ENCODE assay signal across 9 mouse cellular contexts in genomic region chr8:121952800-121953199, GRCm38 (mm10). TPM values are rescaled to one million over a fixed set of nuclear protein-coding genes. Genes with fewer than 3 reads are reported as not detected.
DNase-seq lines count a peak whose midpoint lies in the region; ATAC-seq and TF ChIP-seq lines count a peak whose summit lies in the region.
"Had no signal": no experiment of that assay in that cellular context is flagged by ENCODE, and none has a peak within 500 bp of the region (broad histone marks: within the 10 kb centered on the region; RNA-seq: fewer than 3 reads in every experiment).

No protein-coding gene starts in this region.

- no peak overlapping the region; the same call in 1 of the 2 replicates for H3K9ac ChIP-seq in hindbrain, embryonic 12.5 days
- H3K9ac ChIP-seq in hindbrain, embryonic 11.5 days (ENCODE audit: low read depth, low read length): no peak overlapping the region
- H3K9ac ChIP-seq in embryonic facial prominence, embryonic 12.5 days: no peak overlapping the region
- peak overlapping the region; percentile 31; the same call in 1 of the 2 replicates for H3K9ac ChIP-seq in hindbrain, postnatal 0 days (replicated peaks; ENCODE audit: low read length)
- 0 out of 2 replicates have a peak overlapping the region, but pooled peaks have one; percentile 14 for H3K9ac ChIP-seq in liver, embryonic 16.5 days (ENCODE audit: low read depth, low read length)

- no peak for DNase-seq in hindbrain, embryonic 11.5 days (ENCODE audit: low spot score)
- DNase-seq in hindbrain, postnatal 0 days (ENCODE audit: low spot score): no peak
- no peak for DNase-seq in left cerebral cortex, adult 8-10 months (ENCODE audit: low spot score in 2 of 2)
- DNase-seq in urinary bladder, postnatal 14 days (ENCODE audit: low spot score): no peak
- DNase-seq in layer of hippocampus, postnatal 10 days (ENCODE audit: low spot score in 2 of 2): no peak
- DNase-seq: thymus, postnatal 4 days had no signal

- WGBS in hindbrain, embryonic 12.5 days: 85% methylated on average over 7 of the region's 7 CpGs
- WGBS in hindbrain, embryonic 11.5 days: 96% methylated on average over 7 of the region's 7 CpGs
- 92% methylated on average over 7 of the region's 7 CpGs for WGBS in embryonic facial prominence, embryonic 12.5 days
- WGBS in hindbrain, postnatal 0 days: 85% methylated on average over 7 of the region's 7 CpGs
- 74% methylated on average over 7 of the region's 7 CpGs for WGBS in liver, embryonic 16.5 days (ENCODE audit: insufficient replicate concordance)

- no peaks in the 10 kb centered on the region for H3K9me3 ChIP-seq in hindbrain, embryonic 12.5 days (replicated peaks)
- H3K9me3 ChIP-seq in hindbrain, embryonic 11.5 days (ENCODE audit: control insufficient read depth, low read length): no peaks in the 10 kb centered on the region
- H3K9me3 ChIP-seq in embryonic facial prominence, embryonic 12.5 days: no peaks in the 10 kb centered on the region
- H3K9me3 ChIP-seq in hindbrain, postnatal 0 days (ENCODE audit: low read length): no peaks in the 10 kb centered on the region
- H3K9me3 ChIP-seq in liver, embryonic 16.5 days (replicated peaks; ENCODE audit: control insufficient read depth, low read length): no peaks in the 10 kb centered on the region

- H3K27me3 ChIP-seq in hindbrain, embryonic 12.5 days: no peaks in the 10 kb centered on the region
- H3K27me3 ChIP-seq in hindbrain, embryonic 11.5 days (ENCODE audit: control insufficient read depth, insufficient read depth, low read length): no peaks in the 10 kb centered on the region
- H3K27me3 ChIP-seq in embryonic facial prominence, embryonic 12.5 days: no peaks in the 10 kb centered on the region
- H3K27me3 ChIP-seq in hindbrain, postnatal 0 days (ENCODE audit: insufficient read depth, low read length): no peaks in the 10 kb centered on the region
- H3K27me3 ChIP-seq in liver, embryonic 16.5 days (ENCODE audit: control insufficient read depth, insufficient read depth, low read depth, low read length): no peaks in the 10 kb centered on the region

- peak overlapping the region; percentile 13; the same call in 1 of the 2 replicates for H3K4me2 ChIP-seq in hindbrain, embryonic 12.5 days (replicated peaks)
- no peak overlapping the region for H3K4me2 ChIP-seq in hindbrain, embryonic 11.5 days (replicated peaks; ENCODE audit: low read depth, low read length)
- peak overlapping the region; percentile 80 for H3K4me2 ChIP-seq in embryonic facial prominence, embryonic 12.5 days (replicated peaks)
- H3K4me2 ChIP-seq in hindbrain, postnatal 0 days (ENCODE audit: low read depth, low read length): peak overlapping the region; percentile 84
- H3K4me2 ChIP-seq in liver, embryonic 16.5 days (ENCODE audit: low read depth, low read length): peak overlapping the region; percentile 81

- peaks cover 17% of the 10 kb centered on the region for H3K36me3 ChIP-seq in hindbrain, embryonic 12.5 days
- no peaks in the 10 kb centered on the region for H3K36me3 ChIP-seq in hindbrain, embryonic 11.5 days (ENCODE audit: control insufficient read depth, insufficient read depth, low read length)
- peaks cover 16% of the 10 kb centered on the region for H3K36me3 ChIP-seq in embryonic facial prominence, embryonic 12.5 days
- no peaks in the 10 kb centered on the region for H3K36me3 ChIP-seq in hindbrain, postnatal 0 days (ENCODE audit: insufficient read depth, low read length)
- peaks cover 5% of the 10 kb centered on the region for H3K36me3 ChIP-seq in liver, embryonic 16.5 days (ENCODE audit: control insufficient read depth, insufficient read depth)

- no peak for TF ChIP-seq CTCF in hindbrain, postnatal 0 days (IDR thresholded peaks at IDR 0.05; ENCODE audit: low read depth)

- peaks cover 42% of the 10 kb centered on the region for H3K4me1 ChIP-seq in hindbrain, embryonic 12.5 days
- peaks cover 9% of the 10 kb centered on the region; the same call in 1 of the 2 replicates for H3K4me1 ChIP-seq in hindbrain, embryonic 11.5 days (replicated peaks; ENCODE audit: control insufficient read depth, insufficient read depth, low read length)
- peaks cover 36% of the 10 kb centered on the region for H3K4me1 ChIP-seq in embryonic facial prominence, embryonic 12.5 days
- H3K4me1 ChIP-seq in hindbrain, postnatal 0 days (ENCODE audit: insufficient read depth, low read length): peaks cover 19% of the 10 kb centered on the region
- peaks cover 66% of the 10 kb centered on the region for H3K4me1 ChIP-seq in liver, embryonic 16.5 days (ENCODE audit: control insufficient read depth, low read depth, low read length)

- no peak overlapping the region for H3K4me3 ChIP-seq in hindbrain, embryonic 12.5 days
- no peak overlapping the region for H3K4me3 ChIP-seq in hindbrain, embryonic 11.5 days (ENCODE audit: low read depth, low read length)
- H3K4me3 ChIP-seq in embryonic facial prominence, embryonic 12.5 days: no peak overlapping the region
- H3K4me3 ChIP-seq in hindbrain, postnatal 0 days (ENCODE audit: low read length): no peak overlapping the region
- H3K4me3 ChIP-seq in liver, embryonic 16.5 days (ENCODE audit: low read depth, low read length): no peak overlapping the region

- no peak overlapping the region for H3K27ac ChIP-seq in hindbrain, embryonic 12.5 days
- no peak overlapping the region for H3K27ac ChIP-seq in hindbrain, embryonic 11.5 days (ENCODE audit: low read depth, low read length)
- no peak overlapping the region for H3K27ac ChIP-seq in embryonic facial prominence, embryonic 12.5 days
- no peak overlapping the region for H3K27ac ChIP-seq in hindbrain, postnatal 0 days
- no peak overlapping the region for H3K27ac ChIP-seq in liver, embryonic 16.5 days (ENCODE audit: low read length)

- ATAC-seq in hindbrain, embryonic 12.5 days (ENCODE audit: low FRiP score): no peak
- no peak for ATAC-seq in hindbrain, embryonic 11.5 days (ENCODE audit: low FRiP score)
- ATAC-seq in embryonic facial prominence, embryonic 12.5 days (ENCODE audit: insufficient number of reproducible peaks, insufficient read depth, low FRiP score, low TSS enrichment): no peak
- ATAC-seq in hindbrain, postnatal 0 days: no peak
- ATAC-seq in liver, embryonic 16.5 days (ENCODE audit: low read depth): no peak

RNA-seq across cellular contexts. Expression of gene Banp, which starts 3.2 kb away (rescaled TPM):
- 48.3 and 57.3 TPM in 2 replicates for polyA plus RNA-seq in hindbrain, embryonic 12.5 days (2016; fragmentation: Nextera tagmentation; extraction: Ambion mirVana)
- polyA plus RNA-seq in hindbrain, embryonic 11.5 days (2014; fragmentation: Nextera tagmentation; extraction: Ambion mirVana): 50.8 and 51.8 TPM in 2 replicates
- polyA plus RNA-seq in embryonic facial prominence, embryonic 12.5 days (2016; fragmentation: Nextera tagmentation; extraction: Ambion mirVana): 46.0 and 55.6 TPM in 2 replicates
- total RNA-seq in hindbrain, postnatal 0 days (2014; rRNA removed): 59.7 and 62.5 TPM in 2 replicates
- polyA plus RNA-seq in hindbrain, postnatal 0 days (2015; fragmentation: Nextera tagmentation; extraction: Ambion mirVana): 22.5 and 22.8 TPM in 2 replicates
- polyA plus RNA-seq in liver, embryonic 16.5 days (2015; fragmentation: Nextera tagmentation; extraction: Ambion mirVana): 17.1 and 20.2 TPM in 2 replicates
- 10 to 100 TPM; 26.1 to 35.5 (median 27.9) TPM for total RNA-seq in left cerebral cortex, adult 8-10 months (2022)
- total RNA-seq in layer of hippocampus, postnatal 10 days (2021): 10 to 100 TPM; 24.7 to 32.2 TPM

RNA-seq across cellular contexts. Expression of gene Car5a, which starts 8.1 kb away (rescaled TPM):
- 0.18 TPM in 1 of 2 replicates, not detected in the other for polyA plus RNA-seq in hindbrain, embryonic 12.5 days (2016; fragmentation: Nextera tagmentation; extraction: Ambion mirVana)
- 0.15 TPM in 1 of 2 replicates, not detected in the other for polyA plus RNA-seq in hindbrain, embryonic 11.5 days (2014; fragmentation: Nextera tagmentation; extraction: Ambion mirVana)
- not detected in 2 replicates for polyA plus RNA-seq in embryonic facial prominence, embryonic 12.5 days (2016; fragmentation: Nextera tagmentation; extraction: Ambion mirVana)
- total RNA-seq in hindbrain, postnatal 0 days (2014; rRNA removed): 0.42 TPM in 1 of 2 replicates, not detected in the other
- 0.23 and 0.50 TPM in 2 replicates for polyA plus RNA-seq in hindbrain, postnatal 0 days (2015; fragmentation: Nextera tagmentation; extraction: Ambion mirVana)
- polyA plus RNA-seq in liver, embryonic 16.5 days (2015; fragmentation: Nextera tagmentation; extraction: Ambion mirVana): 5.6 and 8.4 TPM in 2 replicates
- total RNA-seq in left cerebral cortex, adult 8-10 months (2022): under 1 TPM in 1 of 4 experiments, not detected in 3; 0.53 TPM
- total RNA-seq in layer of hippocampus, postnatal 10 days (2021): not detected

RNA-seq across cellular contexts. Expression of gene Slc7a5, which starts 45.3 kb away (rescaled TPM):
- polyA plus RNA-seq in hindbrain, embryonic 12.5 days (2016; fragmentation: Nextera tagmentation; extraction: Ambion mirVana): 29.4 and 33.2 TPM in 2 replicates
- polyA plus RNA-seq in hindbrain, embryonic 11.5 days (2014; fragmentation: Nextera tagmentation; extraction: Ambion mirVana): 23.3 and 29.9 TPM in 2 replicates
- 17.4 and 17.5 TPM in 2 replicates for polyA plus RNA-seq in embryonic facial prominence, embryonic 12.5 days (2016; fragmentation: Nextera tagmentation; extraction: Ambion mirVana)
- 148 and 163 TPM in 2 replicates for total RNA-seq in hindbrain, postnatal 0 days (2014; rRNA removed)
- 60.1 and 72.1 TPM in 2 replicates for polyA plus RNA-seq in hindbrain, postnatal 0 days (2015; fragmentation: Nextera tagmentation; extraction: Ambion mirVana)
- 32.9 and 36.9 TPM in 2 replicates for polyA plus RNA-seq in liver, embryonic 16.5 days (2015; fragmentation: Nextera tagmentation; extraction: Ambion mirVana)
- 10 to 100 TPM; 57.0 to 73.5 (median 61.5) TPM for total RNA-seq in left cerebral cortex, adult 8-10 months (2022)
- total RNA-seq in layer of hippocampus, postnatal 10 days (2021): 100 to 1,000 TPM; 146 to 164 TPM

Comparison
In these comparisons a context has a peak if more than half of its experiments do, and no peak if none do; other contexts are left out.
1. H3K9ac ChIP-seq: peak in hindbrain, postnatal 0 days (single experiment) and liver, embryonic 16.5 days (single experiment); none in hindbrain, embryonic 12.5 days (single experiment), hindbrain, embryonic 11.5 days (single experiment) and embryonic facial prominence, embryonic 12.5 days (single experiment).